Mouse (Mus musculus) lung, embryonic 15.5 days (tissue): ENCODE measurements at regions not wholly inside any gene's neighbourhood (a gene's known extent, or its start where the extent isn't known, plus 50 kb on each side); places are given as distances from the start of the nearest gene placed in this dataset.

ENCODE experiments used
- ATAC-seq: fragments of 200-750 bp; cut with Nextera tagmentation; 2 replicates; pipeline ENCODE4 v1.8.0; 2017; ENCODE audit warnings: moderate number of reproducible peaks, borderline replicate concordance; ENCODE audit not compliant: low FRiP score, low TSS enrichment; ENCODE audit errors: extremely low read depth
- H3K27ac ChIP-seq: fragments of 300-500 bp; sonication (generic); 2 replicates; pipeline ENCODE4 v1.5.1; 2015; ENCODE audit warnings: moderate library complexity, mild to moderate bottlenecking, inconsistent platforms
- H3K27me3 ChIP-seq: fragments of 300-500 bp; sonication (generic); 2 replicates; pipeline ENCODE4 v1.6.1; 2015; ENCODE audit warnings: inconsistent platforms
- H3K36me3 ChIP-seq: fragments of 300-500 bp; sonication (generic); 2 replicates; pipeline ENCODE4 v1.6.1; 2015; ENCODE audit warnings: inconsistent platforms
- H3K4me1 ChIP-seq: fragments of 300-500 bp; sonication (generic); 2 replicates; pipeline ENCODE4 v1.6.1; 2015; ENCODE audit warnings: inconsistent platforms
- H3K4me2 ChIP-seq: fragments of 300-500 bp; sonication (generic); 2 replicates; pipeline ENCODE4 v1.6.1; 2015; ENCODE audit warnings: inconsistent platforms, mild to moderate bottlenecking, moderate library complexity
- H3K4me3 ChIP-seq: fragments of 300-500 bp; sonication (generic); 2 replicates; pipeline ENCODE4 v1.5.1; 2015; ENCODE audit warnings: mild to moderate bottlenecking, inconsistent platforms
- H3K9ac ChIP-seq: fragments of 300-500 bp; sonication (generic); 2 replicates; pipeline ENCODE4 v1.6.1; 2015; ENCODE audit warnings: inconsistent platforms
- H3K9me3 ChIP-seq: fragments of 300-500 bp; sonication (generic); 2 replicates; pipeline ENCODE4 v1.6.1; 2016; ENCODE audit warnings: inconsistent platforms
- WGBS: fragments of 180-500 bp; shearing (Covaris S2); methylation state at CpG from one replicate; pipeline ENCODE4 v1.1.7; 2015; 5-methylcytosine and 5-hydroxymethylcytosine counted together

GRCm38 (mm10) chr6:11534930-11535880, 372.1 kb downstream of the Ndufa4 start:
- Histone ChIP-seq H3K27me3 (no peaks in the 10 kb centered on the region), H3K27ac (no peak overlapping the region), H3K36me3 (no peaks in the 10 kb centered on the region), H3K9ac (no peak overlapping the region), H3K4me1 (no peaks in the 10 kb centered on the region), H3K9me3 (no peaks in the 10 kb centered on the region), H3K4me3 (no peak overlapping the region), H3K4me2 (no peak overlapping the region)
- 75% methylated on average over 8 of the region's 8 CpGs for WGBS
- no peak for ATAC-seq

GRCm38 (mm10) chr6:11503136-11503535, 404.2 kb downstream of the Ndufa4 start:
- Histone ChIP-seq H3K27ac (no peak overlapping the region), H3K27me3 (no peaks in the 10 kb centered on the region), H3K36me3 (no peaks in the 10 kb centered on the region), H3K4me1 (no peaks in the 10 kb centered on the region), H3K9me3 (no peaks in the 10 kb centered on the region), H3K9ac (no peak overlapping the region), H3K4me2 (no peak overlapping the region), H3K4me3 (no peak overlapping the region)
- ATAC-seq, result no peak
- 74% methylated on average over 2 of the region's 2 CpGs for WGBS

- Histone ChIP-seq H3K4me2 (no peak overlapping the region), H3K27me3 (no peaks in the 10 kb centered on the region), H3K4me3 (no peak overlapping the region), H3K27ac (no peak overlapping the region), H3K4me1 (no peaks in the 10 kb centered on the region), H3K36me3 (no peaks in the 10 kb centered on the region), H3K9ac (no peak overlapping the region), H3K9me3 (no peaks in the 10 kb centered on the region)
- ATAC-seq, result no peak
- 76% methylated on average over 2 of the region's 2 CpGs for WGBS
Measured at GRCm38 (mm10) chr6:11494427-11494826, 412.9 kb downstream of the Ndufa4 start.

- 68% methylated on average over 2 of the region's 2 CpGs for WGBS
- no peak for ATAC-seq
- no peaks in the 10 kb centered on the region for H3K9me3 ChIP-seq
- no peaks in the 10 kb centered on the region for H3K4me1 ChIP-seq
- no peak overlapping the region for H3K9ac ChIP-seq
- H3K4me2 ChIP-seq, result no peak overlapping the region
- H3K4me3 ChIP-seq, result no peak overlapping the region
- no peak overlapping the region for H3K27ac ChIP-seq
- no peaks in the 10 kb centered on the region for H3K27me3 ChIP-seq
- H3K36me3 ChIP-seq, result no peaks in the 10 kb centered on the region
Measured at GRCm38 (mm10) chr6:11476950-11477349, 430.3 kb downstream of the Ndufa4 start.
